Mouse (Mus musculus): ENCODE measurements around the gene Gpn2.

Gpn2 gene

DNA sequence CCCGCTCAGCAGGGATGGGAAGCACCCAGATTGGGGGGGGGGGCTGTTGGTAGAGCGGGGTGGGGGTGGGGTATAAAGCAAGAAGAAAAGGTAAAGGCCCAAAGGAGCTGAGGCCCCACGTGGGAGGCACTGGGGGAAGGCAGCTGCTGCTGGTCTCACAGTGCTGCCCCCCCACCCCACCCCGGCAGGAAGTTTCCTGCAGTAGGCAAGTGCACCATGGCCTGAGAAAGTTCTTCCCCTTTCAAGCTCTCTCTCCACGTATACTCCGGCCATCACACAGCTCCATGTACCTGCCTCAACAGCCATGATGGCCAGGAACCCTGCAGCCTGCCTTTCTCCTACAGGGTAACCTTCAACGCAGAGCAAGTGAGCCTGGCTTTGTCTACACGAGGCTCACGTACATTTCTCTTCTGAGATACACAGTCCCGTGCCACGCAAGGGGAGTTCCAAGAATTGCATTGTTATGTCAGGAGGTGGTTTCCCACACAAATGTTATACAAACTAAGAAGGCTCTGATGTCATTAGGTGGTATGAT lies 38.1 kb downstream of the Gpn2 start:
- DNase-seq (ENCODE audit: extremely low spot score), result no peak

DNA sequence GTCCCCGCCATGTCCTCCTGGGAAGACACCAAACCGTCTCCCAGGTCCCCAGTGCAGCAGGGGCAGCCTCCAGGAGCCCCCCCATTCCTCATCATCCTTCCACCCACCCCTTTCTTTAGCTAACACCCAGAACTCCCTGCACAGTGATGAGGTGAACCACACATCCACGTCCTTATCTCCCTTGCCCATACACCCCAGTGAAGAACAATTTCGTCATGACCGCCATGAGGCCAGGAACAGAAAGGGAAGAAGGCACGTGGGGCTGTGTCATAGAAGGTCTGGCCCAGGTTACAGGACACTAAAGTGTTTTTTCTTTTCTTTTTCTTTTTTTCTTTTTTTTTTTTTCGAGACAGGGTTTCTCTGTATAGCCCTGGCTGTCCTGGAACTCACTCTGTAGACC lies 40.7 kb downstream of the Gpn2 start:
- DNase-seq (ENCODE audit: extremely low spot score), result no peak

DNA sequence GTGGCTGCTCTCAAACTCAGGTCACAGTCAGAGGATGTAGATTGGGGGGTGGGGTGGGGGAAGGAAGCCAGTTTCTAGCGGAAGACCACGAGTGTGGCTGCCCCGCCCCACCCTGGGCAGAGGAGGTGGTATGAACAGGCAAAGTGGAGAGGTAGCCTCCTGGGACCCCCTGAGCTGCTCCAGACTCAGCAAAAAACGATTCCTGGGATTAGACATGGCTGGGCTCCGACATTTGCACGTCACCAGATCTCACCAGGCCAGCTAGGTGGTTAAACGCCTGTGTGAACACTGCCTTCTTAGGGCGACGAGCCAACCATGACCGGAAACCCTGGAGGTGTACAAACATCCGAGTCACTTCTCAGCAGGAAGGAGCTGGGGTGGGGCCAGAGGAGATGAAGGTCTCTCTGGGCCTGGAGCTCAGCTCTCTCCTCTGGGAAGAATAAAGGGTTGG lies 41.5 kb downstream of the Gpn2 start:
- DNase-seq (ENCODE audit: extremely low spot score), result no peak

DNA sequence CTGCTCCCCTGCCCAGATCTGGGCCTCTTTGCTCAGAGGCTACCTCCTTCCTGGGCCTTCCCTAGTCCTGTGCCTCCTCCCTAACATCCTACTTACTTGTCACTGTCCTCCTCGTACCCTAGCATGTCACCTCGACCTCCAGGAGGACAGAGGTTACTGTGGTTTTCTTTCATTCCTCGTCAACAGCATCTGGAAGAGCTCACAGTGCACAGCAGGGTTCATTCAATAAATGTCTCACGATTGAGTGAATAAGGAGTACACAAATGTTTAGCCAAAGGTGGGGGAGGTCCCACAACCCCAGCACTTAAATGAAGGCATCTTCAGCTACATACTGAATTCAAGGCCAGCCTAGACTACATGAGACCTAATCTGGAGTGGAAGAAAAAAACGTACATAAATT lies 42.1 kb downstream of the Gpn2 start:
- DNase-seq (ENCODE audit: extremely low spot score), result no peak

DNA sequence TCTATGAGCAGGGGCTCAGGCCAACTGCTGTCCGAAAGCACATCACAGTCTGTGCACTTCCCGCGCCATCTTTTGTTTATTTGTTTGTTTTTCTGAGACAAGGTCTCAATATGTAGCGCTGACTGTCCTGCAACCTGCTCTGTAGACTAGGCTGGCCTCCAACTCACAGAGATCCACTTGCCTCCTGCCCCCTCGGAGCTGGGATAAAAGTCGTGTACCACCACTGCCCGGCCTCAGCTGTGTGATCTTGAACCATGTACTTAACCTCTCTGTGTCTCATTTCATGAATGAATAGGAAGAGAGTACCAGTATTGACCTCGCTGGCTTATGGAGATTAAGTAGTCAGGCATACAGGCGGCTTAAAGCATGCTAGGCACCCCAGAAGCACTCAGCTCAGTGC lies 42.5 kb downstream of the Gpn2 start:
- DNase-seq (ENCODE audit: extremely low spot score), result no peak

DNA sequence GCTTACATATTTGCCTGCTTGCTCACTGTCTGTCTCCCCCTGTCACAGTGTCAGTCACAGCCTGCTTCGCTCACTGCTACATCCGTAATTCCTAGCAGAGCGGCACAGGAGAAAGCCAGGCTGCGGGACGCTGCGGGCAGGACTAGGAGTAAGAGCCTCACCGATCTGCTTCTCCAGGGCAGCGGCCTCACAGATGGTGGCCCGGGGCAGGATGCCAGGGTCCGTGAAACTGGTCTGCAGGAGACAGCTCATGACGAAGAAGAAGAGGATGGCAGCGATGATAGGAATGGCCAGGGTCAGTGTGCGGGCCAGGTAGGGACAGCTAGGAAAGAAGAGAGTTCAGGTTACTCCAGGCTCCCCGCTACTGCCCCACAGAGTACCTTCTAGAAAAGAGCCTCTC lies 42.9 kb downstream of the Gpn2 start:
- no peak for DNase-seq (ENCODE audit: extremely low spot score)

DNA sequence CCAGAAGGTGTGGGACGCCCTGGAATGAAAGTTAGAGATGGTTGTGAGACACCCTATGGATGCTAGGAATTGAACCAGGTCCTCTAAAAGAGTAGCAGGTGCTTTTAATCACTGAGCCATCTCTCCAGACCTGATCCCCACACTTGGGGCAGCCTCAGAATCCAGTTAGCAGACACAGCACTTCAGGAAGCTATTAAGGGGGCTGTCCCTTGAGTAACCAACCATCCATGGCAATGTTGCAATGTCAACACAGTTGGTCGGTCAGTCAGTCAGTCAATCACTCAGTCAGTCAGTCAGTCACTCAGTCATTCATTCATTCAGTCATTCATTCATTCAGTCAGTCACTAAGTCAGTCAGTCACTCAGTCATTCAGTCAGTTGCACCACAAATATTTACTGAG lies 44.4 kb downstream of the Gpn2 start:
- DNase-seq (ENCODE audit: extremely low spot score), result no peak

DNA sequence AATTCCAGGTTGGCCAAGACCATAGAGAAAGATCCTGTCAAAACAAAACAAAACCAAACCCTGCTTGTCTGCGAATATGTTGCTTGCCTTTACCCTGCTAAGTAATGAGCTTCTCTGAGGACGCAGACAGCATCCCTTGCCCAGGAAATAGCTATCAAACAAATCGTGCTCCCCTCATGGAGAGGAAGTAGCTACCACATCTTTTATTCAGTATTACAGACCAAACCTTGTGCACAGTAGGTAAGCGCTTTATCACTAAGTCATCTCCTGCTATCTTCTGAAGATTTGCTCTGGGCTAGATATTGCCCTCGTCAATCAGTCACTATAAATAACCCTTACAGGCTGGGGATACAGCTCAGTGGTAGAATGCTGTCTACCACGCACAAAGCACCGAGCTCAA lies 45.0 kb downstream of the Gpn2 start:
- no peak for DNase-seq (ENCODE audit: extremely low spot score)

DNA sequence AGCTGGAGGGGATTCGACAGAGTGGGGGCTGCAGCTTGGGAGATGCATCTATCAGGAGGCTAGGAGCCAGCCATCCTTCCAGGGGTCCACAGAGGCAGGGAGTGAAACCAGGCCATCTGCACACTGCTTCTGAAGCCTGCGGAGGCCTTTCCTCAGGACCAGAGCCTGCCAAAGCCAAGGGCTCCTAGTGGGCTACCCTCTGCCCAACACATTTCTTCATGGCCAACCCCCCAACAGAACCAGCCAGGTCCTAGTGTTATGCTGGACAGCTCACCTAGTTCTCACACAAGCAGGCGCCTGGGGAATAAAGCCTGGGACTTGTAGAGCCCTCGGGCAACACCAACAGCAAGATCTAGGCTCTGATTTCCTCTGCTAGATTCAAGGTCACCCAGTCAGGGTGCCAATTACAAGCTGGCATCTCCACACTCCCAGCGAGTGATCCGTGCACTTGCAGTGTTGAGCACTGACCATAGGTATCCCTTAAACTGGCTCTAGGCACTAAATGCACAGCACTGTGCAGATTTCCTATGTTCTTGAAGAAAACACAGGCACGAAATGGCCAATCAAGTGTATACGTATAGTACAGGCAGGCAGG lies 46.3 kb downstream of the Gpn2 start:
- no peak for DNase-seq (ENCODE audit: extremely low spot score)

DNA sequence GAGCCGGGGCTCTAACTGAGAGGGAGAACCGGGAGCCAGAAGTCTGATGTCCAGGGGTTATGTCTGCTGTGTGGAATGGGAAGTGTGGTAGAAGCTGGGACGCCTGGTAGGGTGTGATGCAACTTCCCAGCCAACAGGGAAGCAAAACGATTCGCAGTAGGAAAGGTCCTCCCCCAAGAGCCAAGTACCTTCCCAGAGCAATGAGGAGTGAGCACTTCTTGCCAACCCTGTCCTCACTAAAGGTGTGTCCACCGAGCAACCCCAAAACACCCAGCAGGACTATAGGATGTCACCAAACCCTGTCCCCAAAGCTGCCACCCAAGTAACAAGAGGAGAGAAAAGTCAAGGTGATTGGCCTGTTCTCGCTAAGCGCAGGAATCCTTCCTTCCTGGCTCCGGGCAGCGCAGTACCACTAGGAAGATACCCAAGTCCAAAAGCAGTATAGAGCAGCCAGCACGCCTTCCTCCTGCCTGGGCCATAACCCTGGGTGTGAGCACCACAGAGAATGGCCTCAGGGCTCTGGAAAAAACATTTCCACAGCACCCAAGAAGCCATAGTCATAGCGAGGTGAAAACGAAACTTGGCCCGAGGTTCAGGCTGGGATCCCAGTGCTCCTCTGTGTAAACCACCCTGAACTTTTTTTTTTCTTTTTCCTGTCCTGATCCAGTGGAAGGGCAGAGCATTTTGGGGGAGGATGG lies 47.1 kb downstream of the Gpn2 start:
- no peak for DNase-seq (ENCODE audit: extremely low spot score)

DNA sequence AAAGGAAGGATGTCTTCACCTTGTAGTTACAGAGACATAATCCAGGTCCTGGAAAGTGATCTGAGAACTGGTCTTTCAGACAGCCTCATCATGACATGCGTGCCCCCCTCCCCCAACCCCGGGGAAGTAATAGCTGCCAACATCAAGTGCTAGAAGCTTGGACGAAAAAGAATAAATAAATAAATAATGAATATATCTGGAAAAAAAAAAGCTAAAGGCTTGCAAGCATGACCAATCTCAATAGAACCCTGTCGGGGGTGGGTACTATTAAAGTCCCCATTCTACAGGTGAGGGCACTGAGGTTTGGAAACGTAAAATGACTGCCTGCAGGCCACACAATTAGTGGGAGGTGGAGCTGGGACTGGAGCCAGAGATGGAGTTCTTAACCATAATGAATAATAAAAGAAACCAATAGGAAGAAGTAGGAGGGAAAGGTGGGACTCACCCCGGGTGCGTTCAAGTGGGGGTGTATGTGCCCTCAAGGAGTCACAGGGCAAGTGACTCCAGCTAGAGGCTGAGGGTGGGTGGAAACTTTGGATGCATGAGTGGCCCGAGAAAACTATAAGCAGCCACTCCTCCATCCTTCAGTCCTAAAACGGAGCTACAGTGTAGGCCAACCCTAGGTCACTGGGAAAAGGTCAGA lies 47.7 kb downstream of the Gpn2 start:
- no peak for DNase-seq (ENCODE audit: extremely low spot score)

DNA sequence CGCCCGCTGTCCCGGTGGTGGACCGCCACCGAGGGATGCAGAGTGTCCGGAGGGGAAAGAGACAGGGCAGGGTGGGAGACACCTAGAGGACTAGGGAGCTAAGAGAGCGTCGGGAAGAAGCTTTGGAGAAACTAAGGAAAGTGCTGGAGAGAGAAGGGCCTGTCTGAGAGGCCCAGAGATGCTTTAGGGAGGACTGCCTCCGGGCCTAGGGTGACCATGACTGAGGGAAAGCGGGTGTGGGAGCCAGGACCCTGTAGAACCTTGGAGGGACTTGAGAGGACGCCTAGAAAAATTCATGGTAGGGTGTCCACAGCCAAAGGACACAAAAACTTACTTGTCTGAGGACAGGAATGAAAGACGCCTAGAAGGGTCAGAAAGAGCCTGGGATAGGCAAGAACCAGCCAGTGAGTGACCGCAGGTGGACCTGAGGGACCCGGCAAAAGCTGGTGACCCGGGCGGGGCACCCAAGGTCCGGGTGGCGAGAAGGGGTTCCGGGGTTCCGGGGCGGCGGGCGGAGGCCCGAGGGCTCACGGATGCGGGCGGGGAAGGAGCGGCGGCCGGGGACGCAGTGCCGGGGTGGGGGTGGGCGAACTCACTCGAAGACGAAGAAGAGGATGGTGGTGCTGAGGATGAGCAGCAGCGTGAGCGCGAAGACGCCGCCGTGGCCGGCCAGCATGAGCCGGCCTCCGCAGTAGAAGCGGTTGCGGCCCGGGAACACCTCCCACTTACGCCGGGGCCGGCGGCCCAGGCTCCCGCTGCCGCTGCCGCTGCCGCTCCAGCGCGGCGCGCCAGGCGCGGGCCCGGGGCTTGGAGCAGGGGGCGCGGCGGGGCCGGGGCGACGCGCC lies 48.5 kb downstream of the Gpn2 start:
- peak; percentile 49 for DNase-seq (ENCODE audit: extremely low spot score)

DNA sequence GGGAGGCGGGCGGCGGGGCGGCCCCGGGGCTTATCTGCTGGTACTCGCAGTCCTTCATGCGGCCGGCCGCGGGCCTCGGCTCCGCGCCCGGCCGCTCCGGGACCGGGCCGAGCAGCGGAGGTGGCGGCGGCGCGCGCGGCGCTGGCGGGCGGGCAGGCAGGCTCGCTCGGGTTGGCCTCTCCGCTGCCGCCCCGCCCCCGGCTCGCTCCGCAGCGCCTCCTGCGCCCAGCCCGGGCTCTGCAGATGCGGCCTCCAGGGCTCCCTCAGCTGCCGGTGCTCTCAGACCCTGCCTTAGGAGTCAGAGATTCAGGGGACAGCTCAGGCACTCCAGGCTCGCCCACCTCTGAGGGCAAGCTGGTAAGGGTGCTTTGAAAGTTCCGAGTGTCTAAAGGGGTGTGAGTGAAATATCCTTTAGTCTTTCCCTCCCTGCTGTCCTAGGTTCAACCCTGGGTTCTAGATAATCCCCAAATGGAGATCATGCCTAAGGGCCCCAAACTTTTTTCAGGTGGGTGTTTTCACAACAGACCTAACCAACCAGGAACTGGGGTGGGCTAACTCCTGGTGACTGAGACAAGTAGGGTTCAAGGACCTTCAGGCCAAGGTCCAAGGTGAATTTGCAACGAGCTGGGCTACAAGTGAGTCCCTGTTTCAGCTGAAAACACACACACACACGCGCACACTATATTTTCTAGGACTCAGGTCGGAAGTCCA lies 49.3 kb downstream of the Gpn2 start:
- peak; percentile 92 for DNase-seq (ENCODE audit: extremely low spot score)

DNA sequence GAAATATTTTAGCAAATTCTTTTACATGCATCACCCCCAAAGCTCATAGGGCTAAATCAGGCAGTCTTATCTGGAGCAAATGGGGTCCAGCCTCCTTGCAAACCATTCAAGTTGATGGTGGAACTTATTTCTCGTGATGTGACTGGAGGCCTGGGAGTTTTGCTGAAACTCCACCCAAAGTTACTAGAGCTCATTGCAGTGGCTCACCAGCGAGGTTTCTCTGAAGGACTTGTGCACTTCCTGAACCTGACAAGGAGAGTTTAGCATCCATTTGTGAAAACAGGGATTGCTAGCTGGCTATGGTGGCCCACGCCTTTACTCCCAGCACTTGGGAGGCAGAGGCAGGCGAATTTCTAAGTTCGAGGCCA lies 49.9 kb downstream of the Gpn2 start:
- DNase-seq (ENCODE audit: extremely low spot score), result no peak

Measured in embryo, embryonic 9.5 days (tissue).